Mouse (Mus musculus): ENCODE measurements around the gene Mllt10. TPM values are rescaled to one million over a fixed set of nuclear protein-coding genes. Genes with fewer than 3 reads are reported as not detected.

Mllt10 gene
- total and polyA plus RNA-seq, 3 experiments: 33.3 to 64.1 TPM; not detected in 1

DNA sequence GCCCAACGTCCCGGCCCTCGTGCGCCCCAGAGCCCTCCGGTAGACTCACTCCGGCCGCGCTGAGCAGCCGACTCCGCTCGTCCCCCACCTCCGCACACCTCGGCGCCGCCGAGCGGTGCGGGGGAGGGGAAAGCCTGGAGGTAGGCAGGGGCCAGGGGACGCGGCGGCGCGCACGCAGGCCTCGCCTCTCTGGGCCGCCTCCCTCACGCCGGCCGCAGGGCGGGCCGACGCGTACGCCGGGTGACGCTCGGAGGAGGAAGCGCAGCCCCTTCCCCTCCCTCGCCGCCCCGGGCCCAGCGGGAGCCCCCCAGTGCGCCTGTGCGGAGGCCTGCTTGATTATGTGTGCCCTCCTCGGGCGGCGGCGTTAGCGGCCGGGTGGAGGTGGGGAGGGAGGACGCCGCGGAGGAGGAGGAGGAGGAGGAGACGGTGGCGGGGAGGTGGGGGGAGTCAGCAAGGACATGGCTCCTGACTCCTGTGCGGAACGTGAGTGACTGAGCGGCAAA lies 9.4 kb downstream of the Mllt10 start:
- Histone ChIP-seq H3K9me3 (replicated peaks; ENCODE audit: insufficient read depth, low read length) (no peaks in the 10 kb centered on the region), H3K79me2 (ENCODE audit: control insufficient read depth, insufficient read depth, low read length, poor library complexity) (peaks cover 40% of the 10 kb centered on the region), H3K4me1 (ENCODE audit: control insufficient read depth in 1 of 2, insufficient read depth in 2 of 2, low read length in 2 of 2) (peaks cover 8 to 10% of the 10 kb centered on the region in 2 experiments), H3K36me3 (ENCODE audit: control insufficient read depth in 1 of 2, insufficient read depth in 2 of 2, low read length in 2 of 2) (peaks cover 9 to 33% of the 10 kb centered on the region in 2 experiments), H3K27me3 (ENCODE audit: control insufficient read depth in 1 of 2, insufficient read depth in 2 of 2, low read length in 2 of 2) (no peaks in the 10 kb centered on the region), H3K27ac (ENCODE audit: control insufficient read depth, low read depth, low read length) (peak overlapping the region; percentile 100), H3K9ac (ENCODE audit: control insufficient read depth, low read depth, low read length, poor library complexity, severe bottlenecking) (peak overlapping the region; percentile 97), H3K4me3 (ENCODE audit: control insufficient read depth in 1 of 2, insufficient read depth in 1 of 2, low read depth in 2 of 2, low read length in 2 of 2) (peak overlapping the region; percentile 82 to 88)
- peak; percentile 92 for DNase-seq (ENCODE audit: low read depth, low spot score)
- TF ChIP-seq RCOR1 (IDR thresholded peaks at IDR 0.05; ENCODE audit: low read depth, low read length): no peak
- TF ChIP-seq SIN3A (IDR thresholded peaks at IDR 0.05; ENCODE audit: low read length): peak; percentile 31
- TF ChIP-seq BHLHE40 (IDR thresholded peaks at IDR 0.05; ENCODE audit: borderline replicate concordance, low read depth, low read length): no peak; the same call in 1 of the 2 replicates
- TF ChIP-seq ELF1 (IDR thresholded peaks at IDR 0.05; ENCODE audit: low read depth, low read length): peak; percentile 66; the same call in 1 of the 2 replicates
- TF ChIP-seq ZKSCAN1 (IDR thresholded peaks at IDR 0.05; ENCODE audit: low read depth, low read length): no peak
- TF ChIP-seq ZMIZ1 (IDR thresholded peaks at IDR 0.05; ENCODE audit: low read depth, low read length): peak; percentile 63
- no peak for TF ChIP-seq ZC3H11A (IDR thresholded peaks at IDR 0.05; ENCODE audit: low read depth, low read length)
- no peak for TF ChIP-seq USF2 (IDR thresholded peaks at IDR 0.05; ENCODE audit: borderline replicate concordance in 1 of 2, insufficient read depth in 1 of 2, low read depth in 1 of 2, low read length in 2 of 2)
- peak; percentile 23; the same call in 1 of the 2 replicates for TF ChIP-seq ETS1 (IDR thresholded peaks at IDR 0.05; ENCODE audit: low read depth, low read length)
- TF ChIP-seq MAX (IDR thresholded peaks at IDR 0.05; ENCODE audit: low read length): 0 out of 2 replicates have a peak, but pooled peaks have one; percentile 13
- TF ChIP-seq MAZ (IDR thresholded peaks at IDR 0.05; ENCODE audit: low read depth, low read length): peak; percentile 87; the same call in 1 of the 2 replicates
- no peak for TF ChIP-seq USF1 (IDR thresholded peaks at IDR 0.05; ENCODE audit: low read depth, low read length)
- peak; percentile 37 for TF ChIP-seq POLR2AphosphoS2 (IDR thresholded peaks at IDR 0.05; ENCODE audit: low read length)
- peak; percentile 74 for TF ChIP-seq HCFC1 (IDR thresholded peaks at IDR 0.05; ENCODE audit: low read depth, low read length)
- TF ChIP-seq NRF1 (IDR thresholded peaks at IDR 0.05; ENCODE audit: insufficient read depth, low read depth, low read length, poor library complexity, severe bottlenecking): peak; percentile 78
- TF ChIP-seq POLR2A (IDR thresholded peaks at IDR 0.05; ENCODE audit: control insufficient read depth in 1 of 2, insufficient read depth in 1 of 2, low read depth in 1 of 2, low read length in 2 of 2, poor library complexity in 1 of 2): peak; percentile 59 to 75; a peak in 3 of 4 replicates
- peak; percentile 77 for TF ChIP-seq NELFE (IDR thresholded peaks at IDR 0.05; ENCODE audit: low read depth, low read length)
- TF ChIP-seq TCF12 (IDR thresholded peaks at IDR 0.05; ENCODE audit: low read depth, low read length): peak; percentile 48
- no peak for TF ChIP-seq CTCF (IDR thresholded peaks at IDR 0.05 in 2 of 3, conservative IDR thresholded peaks at IDR 0.05 in 1 of 3; ENCODE audit: control insufficient read depth in 1 of 3, insufficient read depth in 1 of 3, low read depth in 2 of 3, low read length in 3 of 3, poor library complexity in 1 of 3, severe bottlenecking in 1 of 3)

Measured in MEL (cell line).